Mouse (Mus musculus) kidney, postnatal 0 days (tissue): ENCODE data around the gene Map2k7. TPM values are rescaled to one million over a fixed set of nuclear protein-coding genes. Genes with fewer than 3 reads are reported as not detected.
"Not testable (repeated sequence)": the region's sequence is repeated elsewhere in the genome, so short reads cannot be mapped to it uniquely, and the experiment has no call there.

Experiments
- ATAC-seq: fragments of 200-750 bp; cut with Nextera tagmentation; replicated peaks from 2 replicates; pipeline ENCODE4 v1.8.0; 2017; ENCODE audit warnings: low read depth, moderate number of reproducible peaks, moderate TSS enrichment, moderate library complexity; ENCODE audit not compliant: low FRiP score
- DNase-seq: peaks from one replicate; pipeline ENCODE4 v3.0.0-alpha.2; 2016; ENCODE audit warnings: low spot score
- H3K27ac ChIP-seq: fragments of 300-500 bp; sonication (generic); 2 replicates; pipeline ENCODE4 v1.5.1; 2014; ENCODE audit warnings: mild to moderate bottlenecking
- H3K27me3 ChIP-seq: fragments of 300-500 bp; sonication (generic); 2 replicates; pipeline ENCODE4 v1.6.1; 2014; ENCODE audit warnings: low read length, mixed read lengths; ENCODE audit not compliant: insufficient read depth
- H3K36me3 ChIP-seq: fragments of 300-500 bp; sonication (generic); 2 replicates; pipeline ENCODE4 v1.6.1; 2014; ENCODE audit warnings: low read length, mixed read lengths; ENCODE audit not compliant: insufficient read depth
- H3K4me1 ChIP-seq: fragments of 300-500 bp; sonication (generic); replicated peaks from 2 replicates; pipeline ENCODE4 v1.6.1; 2014; ENCODE audit warnings: antibody characterized with exemption, low read length, mixed read lengths; ENCODE audit not compliant: insufficient read depth
- H3K4me2 ChIP-seq: fragments of 300-500 bp; sonication (generic); 2 replicates; pipeline ENCODE4 v1.6.1; 2014; ENCODE audit warnings: mild to moderate bottlenecking, low read length, moderate library complexity, mixed read lengths
- H3K4me3 ChIP-seq: fragments of 300-500 bp; sonication (generic); replicated peaks from 2 replicates; pipeline ENCODE4 v1.5.1; 2014; ENCODE audit warnings: low read depth, low read length
- H3K9ac ChIP-seq: fragments of 300-500 bp; sonication (generic); 2 replicates; pipeline ENCODE4 v1.6.1; 2014; ENCODE audit warnings: low read depth, low read length
- H3K9me3 ChIP-seq: fragments of 300-500 bp; sonication (generic); replicated peaks from 2 replicates; pipeline ENCODE4 v1.6.1; 2016; ENCODE audit warnings: low read length, inconsistent platforms, mixed read lengths
- CTCF ChIP-seq: IDR thresholded peaks from 2 replicates; pipeline ENCODE4 v1.5.1; 2016; ENCODE audit warnings: antibody characterized with exemption, low read depth, mild to moderate bottlenecking, moderate library complexity
- WGBS: fragments of 180-500 bp; shearing (Covaris S2); extraction: QIAGEN DNeasy Blood & Tissue Kit; methylation state at CpG from one replicate; pipeline ENCODE4 v1.1.7; 2014; 5-methylcytosine and 5-hydroxymethylcytosine counted together
- polyA plus RNA-seq: library from polyadenylated mRNA; unstranded; fragments of >200 nt; fragmentation: Nextera tagmentation; extraction: Ambion mirVana; gene quantifications from 2 replicates; pipeline ENCODE4 v1.2.1, GENCODE M21; 2015

Gene Map2k7
- polyA plus RNA-seq, 1 experiment from 2014 or later: 30.1 TPM

GRCm38 (mm10) chr8:4249213-4249612, 10.7 kb downstream of the Map2k7 start:
- no peak overlapping the region for H3K9ac ChIP-seq
- DNase-seq: peak; percentile 67
- TF ChIP-seq CTCF: no peak
- no peaks in the 10 kb centered on the region for H3K9me3 ChIP-seq
- no peak overlapping the region for H3K27ac ChIP-seq
- H3K36me3 ChIP-seq: peaks cover 30% of the 10 kb centered on the region
- no peaks in the 10 kb centered on the region for H3K27me3 ChIP-seq
- ATAC-seq: no peak
- H3K4me1 ChIP-seq: peaks cover 6% of the 10 kb centered on the region
- H3K4me3 ChIP-seq: no peak overlapping the region
- WGBS: 13% methylated on average over 29 of the region's 29 CpGs
- H3K4me2 ChIP-seq: no peak overlapping the region

GRCm38 (mm10) chr8:4250306-4250970, 11.9 kb downstream of the Map2k7 start:
- Histone ChIP-seq H3K4me2 (no peak overlapping the region), H3K4me1 (peaks cover 7% of the 10 kb centered on the region), H3K27me3 (no peaks in the 10 kb centered on the region), H3K27ac (no peak overlapping the region), H3K4me3 (no peak overlapping the region), H3K9ac (no peak overlapping the region), H3K36me3 (peaks cover 19% of the 10 kb centered on the region), H3K9me3 (no peaks in the 10 kb centered on the region)
- ATAC-seq (peak; percentile 22), DNase-seq (peak; percentile 85)
- WGBS: 41% methylated on average over 26 of the region's 26 CpGs
- TF ChIP-seq CTCF: peak; percentile 84

DNA sequence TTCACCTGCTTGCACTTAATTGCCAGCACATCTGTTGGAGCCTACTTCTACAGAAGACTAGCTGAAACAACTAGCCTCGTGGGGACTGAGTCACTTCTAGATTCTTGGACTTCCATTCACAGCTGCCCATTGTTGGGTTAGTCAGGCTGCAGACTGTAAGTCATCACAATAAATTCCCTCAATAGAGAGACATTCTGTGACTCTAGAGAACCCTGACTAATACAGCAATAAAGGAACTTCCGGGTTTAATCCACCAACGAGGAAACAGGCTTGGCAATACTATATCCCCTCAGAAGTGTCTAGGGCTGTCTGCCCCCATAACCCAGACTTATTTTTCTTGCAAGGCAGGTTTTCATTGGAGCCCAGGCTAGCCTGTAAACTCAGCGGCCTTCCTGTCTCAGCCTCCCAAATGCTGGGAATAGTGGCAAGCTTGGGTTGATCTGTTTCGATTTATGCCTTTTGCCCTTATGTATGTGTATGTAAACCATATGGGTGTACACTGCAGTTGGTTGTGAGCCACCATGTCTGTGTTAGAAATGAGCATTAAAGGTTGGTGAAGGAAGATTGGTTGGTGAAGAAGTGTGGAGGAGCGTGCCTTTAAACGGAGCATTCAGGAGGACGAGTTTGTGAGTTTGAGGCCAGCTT, 13.7 kb downstream of the Map2k7 start:
- 42% methylated on average over 8 of the region's 8 CpGs for WGBS
- ATAC-seq (no peak), DNase-seq (no peak)
- peaks cover 7% of the 10 kb centered on the region for H3K4me1 ChIP-seq
- TF ChIP-seq CTCF: no peak
- no peaks in the 10 kb centered on the region for H3K27me3 ChIP-seq
- peak overlapping the region; percentile 89; the same call in 1 of the 2 replicates for H3K9ac ChIP-seq
- peak overlapping the region; percentile 88; the same call in 1 of the 2 replicates for H3K27ac ChIP-seq
- H3K4me3 ChIP-seq: peak overlapping the region; percentile 88
- peaks cover 8% of the 10 kb centered on the region for H3K36me3 ChIP-seq
- no peaks in the 10 kb centered on the region for H3K9me3 ChIP-seq
- H3K4me2 ChIP-seq: peak overlapping the region; percentile 58

DNA sequence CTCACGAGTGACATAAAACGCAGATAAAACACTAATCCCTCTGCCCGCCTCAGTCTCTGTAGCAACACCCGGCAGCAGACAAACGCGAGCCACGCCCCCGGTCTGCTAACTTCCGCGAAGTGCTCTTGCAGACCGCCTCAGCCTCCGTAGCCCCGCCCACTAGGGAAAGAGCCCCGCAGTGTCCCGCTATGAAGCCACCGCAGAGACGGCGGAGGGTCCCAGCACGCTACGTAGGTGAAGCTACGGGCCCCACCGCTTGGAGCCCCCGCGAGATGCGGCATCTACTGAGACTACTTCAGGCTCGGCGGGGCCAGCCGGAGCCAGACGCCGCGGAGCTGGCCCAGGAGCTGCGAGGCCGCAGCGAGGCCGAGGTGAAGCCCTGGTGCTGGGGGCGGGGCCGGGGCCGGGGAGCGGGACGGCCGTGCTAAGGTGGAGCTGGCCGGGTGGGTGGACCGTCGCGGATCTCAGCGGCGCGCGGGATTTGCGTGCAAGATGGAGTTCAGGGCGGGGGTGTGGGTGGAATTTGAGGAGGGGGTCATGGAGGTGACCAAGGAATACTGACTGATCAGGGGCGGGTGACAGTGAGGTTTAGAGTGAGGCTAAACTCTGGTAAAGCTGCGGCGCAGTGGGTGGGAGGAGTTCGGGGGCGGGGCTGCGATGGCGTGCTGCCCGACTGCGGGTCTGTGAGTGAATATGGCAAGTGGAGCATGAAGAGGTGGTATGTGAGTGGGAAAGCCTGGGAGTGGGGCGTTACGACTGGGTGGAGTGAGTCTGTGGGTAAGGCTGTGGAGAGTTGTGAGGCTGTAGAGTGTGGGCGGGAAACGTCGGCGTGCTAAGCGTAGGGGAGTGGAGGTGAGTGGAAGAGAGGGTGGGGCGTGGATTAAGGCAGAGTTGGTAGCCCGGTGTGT, 14.6 kb downstream of the Map2k7 start, which contains the start of gene Snapc2:
Gene Snapc2, plus strand, starts transcription at position 147 of the 908 bp plus-strand sequence.
- Histone ChIP-seq H3K9me3 (no peaks in the 10 kb centered on the region), H3K4me2 (peak within 1 kb of the TSS; percentile 58), H3K9ac (peak within 1 kb of the TSS; percentile 89), H3K4me3 (peak within 1 kb of the TSS; percentile 88), H3K27me3 (no peaks in the 10 kb centered on the region), H3K27ac (peak within 1 kb of the TSS; percentile 88), H3K36me3 (peaks cover 7% of the 10 kb centered on the region; the same call in 1 of the 2 replicates), H3K4me1 (peaks cover 7% of the 10 kb centered on the region)
- WGBS: under 1% methylated on average over 69 of the region's 69 CpGs
- DNase-seq: peak; percentile 97
- TF ChIP-seq CTCF: 0 out of 2 replicates have a peak, but pooled peaks have one; percentile 2
- peak; percentile 88 for ATAC-seq

DNA sequence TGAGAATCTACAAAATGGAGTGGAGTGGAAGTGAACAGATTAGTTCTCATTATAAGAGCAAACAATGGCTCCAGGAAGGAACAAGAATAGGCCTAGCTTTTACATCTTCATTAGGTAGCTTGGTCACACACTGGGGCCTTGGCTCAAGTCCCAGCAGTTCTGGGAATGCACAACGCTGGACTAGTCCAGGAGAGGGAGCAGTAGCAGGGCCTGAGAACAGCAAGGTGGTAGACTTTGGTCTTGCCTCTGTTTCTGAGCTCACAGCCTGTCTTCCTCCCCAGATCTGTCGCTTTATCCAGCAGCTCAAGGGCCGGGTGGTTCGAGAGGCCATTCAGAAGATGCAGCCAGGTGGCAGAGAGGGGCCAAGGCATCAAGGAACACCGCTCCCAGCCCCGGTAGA, 15.5 kb downstream of the Map2k7 start:
- H3K27ac ChIP-seq: peak overlapping the region; percentile 88; the same call in 1 of the 2 replicates
- DNase-seq (peak; percentile 76), ATAC-seq (no peak)
- peak; percentile 66 for TF ChIP-seq CTCF
- no peaks in the 10 kb centered on the region for H3K9me3 ChIP-seq
- peaks cover 7% of the 10 kb centered on the region for H3K4me1 ChIP-seq
- peaks cover 7% of the 10 kb centered on the region; the same call in 1 of the 2 replicates for H3K36me3 ChIP-seq
- H3K27me3 ChIP-seq: no peaks in the 10 kb centered on the region
- peak overlapping the region; percentile 58 for H3K4me2 ChIP-seq
- WGBS: 55% methylated on average over 6 of the region's 6 CpGs
- peak overlapping the region; percentile 88; the same call in 1 of the 2 replicates for H3K4me3 ChIP-seq
- peak overlapping the region; percentile 23; the same call in 1 of the 2 replicates for H3K9ac ChIP-seq

DNA sequence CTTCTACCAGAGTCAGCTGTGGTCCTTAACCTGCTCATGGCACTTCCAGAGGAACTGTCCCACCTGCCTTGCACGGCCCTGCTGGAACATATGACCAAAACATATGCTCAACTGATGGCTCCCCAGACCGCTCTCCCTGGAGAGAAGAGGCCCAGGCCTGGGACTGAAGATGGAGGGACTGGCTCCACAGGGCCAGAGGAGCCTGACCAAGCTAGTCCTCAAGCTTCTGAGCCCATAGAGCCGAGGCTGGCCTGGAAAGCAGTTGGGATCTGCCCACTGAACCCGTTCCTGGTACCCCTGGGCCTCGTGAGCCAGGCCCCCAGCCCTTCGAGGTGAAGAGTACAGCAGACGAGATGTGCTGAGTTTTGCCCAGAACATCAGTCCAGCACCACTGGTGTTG, 16.9 kb downstream of the Map2k7 start:
- not testable (repeated sequence) for DNase-seq, H3K4me3 ChIP-seq, H3K9me3 ChIP-seq, H3K27me3 ChIP-seq, ATAC-seq, H3K27ac ChIP-seq, H3K4me2 ChIP-seq, H3K9ac ChIP-seq
- 82% methylated on average over 7 of the region's 7 CpGs for WGBS
- H3K36me3 ChIP-seq: peaks cover 13% of the 10 kb centered on the region; the same call in 1 of the 2 replicates
- H3K4me1 ChIP-seq: peaks cover 11% of the 10 kb centered on the region; the same call in 1 of the 2 replicates
